Mouse (Mus musculus) megakaryocyte-erythroid progenitor cell, adult 5-6 weeks (primary cell): Measurements from ENCODE around the gene Lnpk. TPM values are rescaled to one million over a fixed set of nuclear protein-coding genes. Genes with fewer than 3 reads are reported as not detected.

Experiments used
- ATAC-seq: replicated peaks from 2 replicates; pipeline ENCODE4 v1.8.0; 2016; ENCODE audit warnings: mild to moderate bottlenecking, inconsistent platforms; ENCODE audit not compliant: severe bottlenecking, poor library complexity, low FRiP score, low TSS enrichment
- total RNA-seq, 2 experiments: library from RNA; stranded (forward) in 1 of 2; stranded (reverse) in 1 of 2; fragments of 200-1000, 215-1000 nt in 1 of 2; fragments of >200 nt in 1 of 2; fragmentation: Nextera tagmentation in 1 of 2; gene quantifications; 2 replicates each; pipeline ENCODE4 v1.2.3; 2014 to 2017

Lnpk gene
- total RNA-seq, 2 experiments from 2014 or later, result 44.4 to 50.0 TPM

DNA sequence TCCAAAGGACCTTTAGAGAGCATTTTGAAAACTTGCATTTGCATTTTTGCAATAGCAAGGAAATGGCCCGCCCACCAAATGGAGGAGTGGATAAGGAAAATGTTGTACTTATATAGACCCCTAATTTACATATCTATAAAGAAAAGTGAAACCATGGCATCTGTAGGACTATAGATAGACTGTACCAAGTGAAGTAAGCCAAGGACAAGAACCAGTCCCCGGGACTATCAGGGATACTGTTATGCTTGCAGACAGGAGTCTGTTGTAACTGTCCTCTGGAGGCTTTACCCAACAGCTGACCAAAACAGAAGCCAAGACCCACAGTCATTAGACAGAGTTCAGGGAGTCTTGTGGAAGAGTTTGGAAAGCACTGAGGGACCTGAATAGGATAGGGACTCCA is 78.9 kb downstream of the Lnpk start:
- ATAC-seq, result no peak

DNA sequence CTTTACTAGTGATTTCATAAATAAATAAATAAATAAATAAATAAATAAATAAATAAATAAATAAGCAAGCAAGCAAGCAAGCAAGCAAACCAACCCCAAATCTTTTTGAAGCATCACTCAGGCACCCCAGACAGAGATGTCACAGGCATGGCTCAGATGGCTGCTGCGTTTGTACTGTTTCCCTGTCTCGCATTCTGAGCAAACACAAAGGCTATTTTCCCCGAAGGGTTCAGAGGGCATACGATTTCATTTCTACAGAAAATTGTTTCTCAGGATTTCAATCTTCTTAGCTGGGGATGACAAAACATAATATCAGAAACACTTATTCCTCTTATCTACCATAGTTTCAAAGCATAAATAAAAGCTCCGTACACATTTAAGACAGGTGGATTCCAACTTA is 81.4 kb downstream of the Lnpk start:
- ATAC-seq, result no peak

GRCm38 (mm10) chr2:74491426-74491825 is 87.8 kb downstream of the Lnpk start:
- ATAC-seq, result no peak

DNA sequence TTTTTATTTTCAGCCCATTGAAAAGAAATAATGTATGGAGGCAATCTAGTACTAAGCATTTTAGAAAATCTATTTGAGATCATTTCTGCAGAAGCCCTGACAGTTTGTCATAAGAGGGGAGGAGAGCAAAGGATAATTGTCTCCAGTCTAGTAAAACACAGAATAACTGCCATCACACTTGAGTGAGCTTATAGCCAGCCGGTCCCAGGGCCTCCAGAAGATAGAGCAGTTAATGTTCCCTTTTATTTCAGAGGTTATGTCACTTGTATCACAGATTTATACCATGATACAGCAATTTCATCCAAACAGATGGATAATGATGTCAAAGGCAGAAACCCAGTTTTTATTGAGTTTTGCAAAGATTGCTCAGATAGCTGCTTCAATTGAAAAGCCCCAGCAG is 89.0 kb downstream of the Lnpk start:
- no peak for ATAC-seq

DNA sequence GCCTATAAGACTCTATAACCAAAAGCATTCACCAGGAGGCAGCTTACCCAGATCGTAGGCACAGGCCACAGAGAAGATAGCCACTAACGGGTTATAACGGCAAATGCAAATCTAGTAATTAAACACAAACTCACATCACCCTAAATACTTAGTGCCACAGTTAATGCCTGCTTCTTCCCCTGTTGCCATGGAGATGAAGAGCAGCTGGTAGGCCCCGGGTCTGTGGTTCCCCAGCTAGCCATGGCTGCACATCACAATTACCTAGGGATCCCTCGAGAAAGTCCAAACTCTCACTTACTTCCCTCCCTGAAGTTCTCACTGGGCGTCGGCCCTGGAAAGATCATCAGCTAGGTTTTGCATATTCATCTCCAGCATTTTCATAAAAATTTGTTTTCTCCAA is 90.8 kb downstream of the Lnpk start:
- ATAC-seq, result no peak

DNA sequence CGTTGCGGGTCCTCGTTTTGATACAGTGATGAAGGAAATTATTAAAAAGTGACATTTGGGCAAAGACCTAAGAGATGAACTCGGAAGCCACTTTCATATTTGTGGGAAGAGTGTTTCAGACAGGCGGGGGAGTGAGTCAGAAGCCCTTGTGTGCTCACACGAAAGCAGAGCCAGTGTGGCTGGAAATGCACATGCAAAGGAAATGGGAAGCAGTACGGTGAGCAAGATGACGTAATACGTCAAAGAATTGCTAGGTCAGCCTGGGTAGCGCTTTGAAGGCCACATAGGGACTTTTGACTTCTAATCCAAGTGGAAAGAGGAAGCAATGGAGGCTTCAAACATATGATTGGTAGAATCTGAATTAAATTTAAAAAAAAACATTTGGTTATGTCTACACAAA is 96.6 kb downstream of the Lnpk start:
- ATAC-seq, result no peak

DNA sequence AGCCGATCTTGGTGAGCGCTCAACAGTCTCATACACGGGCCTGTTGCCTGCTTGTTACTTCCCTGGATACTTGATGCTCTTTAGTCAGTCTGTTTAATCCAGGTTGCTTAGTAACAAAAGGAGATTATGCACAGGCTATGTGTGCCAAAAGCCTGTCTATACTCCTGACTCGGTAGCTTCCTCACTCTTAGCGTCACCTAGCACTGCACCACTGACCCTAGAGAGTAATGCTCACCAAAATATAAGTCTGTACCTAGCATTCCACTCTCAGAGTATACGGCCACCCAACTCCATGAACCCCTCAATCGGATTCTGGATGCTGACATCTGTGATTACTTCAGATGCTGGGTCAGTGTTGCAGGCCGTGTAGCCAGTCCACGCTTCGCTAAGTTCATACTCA is 97.1 kb downstream of the Lnpk start:
- ATAC-seq, result no peak

Other genes starting within 250 kb of the Lnpk start
- gene Evx2, start 80.1 kb upstream of the Lnpk start, total RNA-seq (2014; fragmentation: Nextera tagmentation), result not detected in 2 replicates
- gene Evx2, start 80.1 kb upstream of the Lnpk start, total RNA-seq (2017), result not detected in 2 replicates
- gene Hoxd13, start 88.9 kb upstream of the Lnpk start, total RNA-seq (2014; fragmentation: Nextera tagmentation), result not detected in 2 replicates
- gene Hoxd13, start 88.9 kb upstream of the Lnpk start, total RNA-seq (2017), result not detected in 2 replicates
- not detected in 2 replicates for gene Hoxd12, start 95.6 kb upstream of the Lnpk start, total RNA-seq (2014; fragmentation: Nextera tagmentation)
- gene Hoxd12, start 95.6 kb upstream of the Lnpk start, total RNA-seq (2017), result not detected in 2 replicates
- gene Hoxd11, start 100.1 kb upstream of the Lnpk start, total RNA-seq (2014; fragmentation: Nextera tagmentation), result not detected in 2 replicates
- gene Hoxd11, start 100.1 kb upstream of the Lnpk start, total RNA-seq (2017), result not detected in 2 replicates
- gene Hoxd10, start 112.5 kb upstream of the Lnpk start, total RNA-seq (2014; fragmentation: Nextera tagmentation), result not detected in 2 replicates
- gene Hoxd10, start 112.5 kb upstream of the Lnpk start, total RNA-seq (2017), result 0.65 TPM in 1 of 2 replicates, not detected in the other
- not detected in 2 replicates for gene Hoxd9, start 118.3 kb upstream of the Lnpk start, total RNA-seq (2014; fragmentation: Nextera tagmentation)
- gene Hoxd9, start 118.3 kb upstream of the Lnpk start, total RNA-seq (2017), result not detected in 2 replicates
- gene Hoxd8, start 125.2 kb upstream of the Lnpk start, total RNA-seq (2014; fragmentation: Nextera tagmentation), result not detected in 2 replicates
- not detected in 2 replicates for gene Hoxd8, start 125.2 kb upstream of the Lnpk start, total RNA-seq (2017)
- not detected in 2 replicates for gene Hoxd3, start 132.5 kb upstream of the Lnpk start, total RNA-seq (2014; fragmentation: Nextera tagmentation)
- not detected in 2 replicates for gene Hoxd3, start 132.5 kb upstream of the Lnpk start, total RNA-seq (2017)
- not detected in 2 replicates for gene Hoxd4, start 132.5 kb upstream of the Lnpk start, total RNA-seq (2014; fragmentation: Nextera tagmentation)
- gene Hoxd4, start 132.5 kb upstream of the Lnpk start, total RNA-seq (2017), result not detected in 2 replicates
- not detected in 2 replicates for gene Gm28230, start 147.3 kb upstream of the Lnpk start, total RNA-seq (2014; fragmentation: Nextera tagmentation)
- gene Gm28230, start 147.3 kb upstream of the Lnpk start, total RNA-seq (2017), result not detected in 2 replicates
- gene Hoxd1, start 183.5 kb upstream of the Lnpk start, total RNA-seq (2014; fragmentation: Nextera tagmentation), result not detected in 2 replicates
- gene Hoxd1, start 183.5 kb upstream of the Lnpk start, total RNA-seq (2017), result not detected in 2 replicates
- gene Mtx2, start 246.4 kb upstream of the Lnpk start, total RNA-seq (2014; fragmentation: Nextera tagmentation), result 71.8 and 72.1 TPM in 2 replicates
- gene Mtx2, start 246.4 kb upstream of the Lnpk start, total RNA-seq (2017), result 50.6 and 51.1 TPM in 2 replicates